Mouse (Mus musculus) 3134 (cell line): ENCODE results near the gene Parva.

Experiments
- DNase-seq: peaks from one replicate; pipeline ENCODE4 v3.0.0-alpha.2; 2011; ENCODE audit warnings: low spot score; ENCODE audit not compliant: insufficient read length; ENCODE audit errors: extremely low read depth

Parva gene

DNA sequence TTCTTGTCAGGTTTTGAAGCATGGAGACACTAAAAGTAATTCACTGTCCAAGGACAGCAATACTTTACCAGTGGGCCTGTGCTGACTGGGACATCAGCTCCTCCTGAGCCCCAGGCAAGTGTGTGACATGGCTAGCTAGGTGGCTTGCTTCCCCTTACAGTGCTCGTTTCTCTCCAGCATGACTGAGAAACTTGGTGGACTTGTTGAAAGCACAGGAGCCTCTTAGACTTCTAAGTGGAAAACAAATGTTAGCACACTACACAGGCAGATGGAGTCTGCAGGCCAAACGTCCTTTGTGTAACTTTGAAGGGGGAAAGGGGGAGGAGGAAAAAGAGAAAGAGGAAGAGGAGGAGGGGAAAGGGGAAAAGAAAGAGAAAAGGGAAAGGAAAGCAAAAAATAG, 172.3 kb downstream of the Parva start:
- no peak for DNase-seq

GRCm38 (mm10) chr7:112600163-112600562, 172.9 kb downstream of the Parva start:
- DNase-seq, result no peak

DNA sequence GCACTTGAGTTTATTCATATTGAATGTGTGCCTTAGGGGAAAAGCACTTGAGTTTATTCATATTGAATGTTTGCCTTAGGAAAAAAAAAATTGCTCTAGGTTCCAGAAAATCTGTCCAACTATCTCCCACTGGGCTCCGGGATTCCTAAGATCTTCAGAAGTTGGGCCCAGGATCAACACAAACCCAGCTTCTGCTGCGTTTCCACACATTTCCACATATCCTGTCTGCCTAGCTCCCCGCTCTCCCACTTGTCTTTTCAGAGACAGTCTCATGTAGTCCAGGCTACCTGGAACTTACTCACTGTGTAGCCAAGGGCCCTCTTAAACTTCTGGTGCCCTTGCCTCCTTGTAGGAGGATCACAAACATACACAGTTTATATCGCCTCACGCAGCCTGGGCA, 175.7 kb downstream of the Parva start:
- DNase-seq, result no peak

DNA sequence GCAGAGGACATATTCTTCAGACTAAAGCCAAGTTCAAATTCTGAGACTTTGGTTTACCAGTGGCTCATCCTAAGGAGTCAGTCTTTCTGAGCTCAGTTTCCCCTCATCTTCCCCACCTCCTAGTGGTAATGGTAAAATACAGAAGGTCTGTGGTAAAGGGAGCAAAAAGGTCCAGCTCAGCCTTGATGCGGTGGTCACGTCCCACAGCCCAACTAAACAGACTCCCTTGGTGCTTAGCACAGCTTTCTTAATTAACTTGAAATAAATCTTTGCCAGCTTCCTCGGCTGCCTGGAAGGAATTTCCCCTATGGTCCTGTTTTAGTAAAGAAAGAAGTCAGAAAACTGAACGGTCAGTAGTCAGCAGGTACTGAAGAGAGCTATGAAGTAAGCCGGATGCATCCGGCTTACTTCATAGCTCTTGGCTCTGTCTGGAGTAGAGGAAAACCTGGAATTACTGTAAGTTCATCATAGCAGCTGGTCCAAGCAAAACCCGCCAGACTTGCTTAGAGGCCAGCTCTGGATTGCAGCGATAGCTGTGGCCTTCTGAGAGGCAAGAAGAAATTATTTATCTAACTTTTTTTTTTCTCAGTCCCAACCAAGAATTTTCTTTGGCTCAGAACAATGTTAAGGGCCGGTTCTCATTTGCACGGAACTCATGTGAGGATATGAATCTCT, 176.3 kb downstream of the Parva start:
- no peak for DNase-seq

- no peak for DNase-seq
Observed at GRCm38 (mm10) chr7:112604209-112604608, 176.9 kb downstream of the Parva start.

DNA sequence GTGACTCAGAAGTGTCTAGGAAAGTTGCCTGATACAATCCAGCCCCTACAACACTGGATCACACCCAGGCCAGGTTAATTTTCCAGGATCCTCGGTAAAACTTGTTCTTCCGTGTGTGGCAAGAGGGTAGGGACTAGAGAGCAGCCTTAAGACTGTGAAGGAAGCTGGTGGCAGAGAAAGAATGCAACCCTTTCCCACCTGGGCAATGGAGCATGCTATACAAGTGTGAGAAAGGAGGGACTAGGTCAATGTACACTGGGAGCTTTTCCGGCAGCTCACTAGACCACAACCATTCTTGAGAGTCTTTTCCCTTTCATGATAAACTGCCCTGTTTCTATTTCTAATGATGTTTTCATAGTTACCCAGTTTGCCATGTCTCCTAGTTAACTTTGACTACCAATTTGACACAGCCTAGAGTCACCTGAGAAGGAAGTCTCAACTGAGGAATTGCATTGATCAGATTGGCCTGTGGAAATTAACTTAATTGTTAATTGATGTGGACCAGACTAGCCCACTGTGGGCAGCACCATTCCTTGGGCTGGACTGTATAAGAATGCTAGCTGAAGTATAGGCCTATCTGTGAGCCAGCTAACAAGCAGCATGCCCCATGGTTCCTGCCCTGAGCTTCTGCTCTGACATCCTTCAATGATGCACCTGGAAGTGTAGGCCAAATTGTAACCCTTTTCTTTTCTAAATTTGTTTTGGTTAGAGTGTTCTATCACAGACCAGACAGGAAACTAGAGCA, 186.9 kb downstream of the Parva start:
- no peak for DNase-seq

GRCm38 (mm10) chr7:112614791-112615668, 187.7 kb downstream of the Parva start:
- DNase-seq, result peak; percentile 71

DNA sequence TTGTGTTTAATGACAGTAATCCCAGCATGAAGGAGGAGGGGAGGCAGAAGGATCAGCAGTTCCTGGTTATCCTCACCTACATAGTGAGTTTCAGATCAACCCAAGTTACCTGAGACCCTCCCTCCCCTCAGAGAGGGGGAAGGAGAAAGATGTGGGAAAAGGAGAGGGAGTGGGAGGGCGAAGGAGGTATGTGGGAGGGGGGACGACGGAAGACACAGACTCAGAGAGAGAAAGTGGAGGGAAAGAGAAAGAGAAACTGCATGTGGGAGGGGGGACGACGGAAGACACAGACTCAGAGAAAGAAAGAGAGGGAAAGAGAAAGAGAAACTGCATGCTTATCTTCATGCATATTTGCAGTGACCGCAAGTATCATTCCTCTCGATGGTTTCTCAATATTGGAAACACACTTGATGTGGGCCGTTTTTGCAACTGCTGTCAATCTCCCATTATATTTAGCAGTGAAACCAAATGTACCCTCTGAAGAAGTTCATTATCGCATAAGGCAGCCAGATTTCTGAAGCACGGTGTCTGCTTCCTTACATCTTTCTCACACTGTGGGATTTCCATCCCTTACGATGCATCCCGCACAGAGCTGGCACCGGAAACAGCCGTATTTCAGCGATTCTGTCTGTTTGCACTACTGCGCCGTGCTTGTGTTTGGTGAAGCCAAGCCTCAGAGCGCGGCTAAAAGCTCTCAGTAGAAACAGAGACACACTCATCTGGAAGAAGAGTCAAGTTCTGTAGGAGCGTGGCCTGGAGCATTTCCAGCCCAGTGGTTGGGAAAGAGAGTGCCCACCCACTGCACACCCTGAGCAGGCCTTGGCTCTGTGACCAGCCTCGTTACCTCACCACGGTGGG, 193.2 kb downstream of the Parva start:
- peak; percentile 62 for DNase-seq

DNA sequence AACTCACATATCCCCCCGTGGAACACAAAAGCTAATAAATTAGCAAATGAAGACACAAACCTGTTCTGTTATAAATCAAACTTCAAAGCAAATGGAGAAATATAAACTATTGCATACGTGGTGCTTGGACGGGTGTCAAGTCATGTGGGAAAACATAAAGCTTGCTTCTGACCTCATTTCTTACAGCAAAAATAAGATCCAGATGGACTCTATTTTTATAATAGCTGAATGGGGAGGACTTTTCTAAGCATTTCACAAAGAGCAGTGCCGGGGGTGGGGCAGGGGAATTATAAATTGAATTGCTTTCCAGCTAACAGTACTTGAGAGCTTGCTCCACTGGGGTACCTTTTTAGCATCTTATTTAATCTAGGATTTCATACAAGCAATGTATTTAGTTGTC, 200.2 kb downstream of the Parva start:
- no peak for DNase-seq

- no peak for DNase-seq
Observed at GRCm38 (mm10) chr7:112634505-112635213, 207.4 kb downstream of the Parva start.

GRCm38 (mm10) chr7:112635936-112636335, 208.6 kb downstream of the Parva start:
- no peak for DNase-seq
